Mouse (Mus musculus): ENCODE measurements at regions not wholly inside any gene's neighbourhood (a gene's known extent, or its start where the extent isn't known, plus 50 kb on each side); places are given as distances from the start of the nearest gene placed in this dataset.

- Histone ChIP-seq H3K4me1 (ENCODE audit: insufficient read depth) (peaks cover 3% of the 10 kb centered on the region; the same call in 1 of the 2 replicates), H3K9me3 (ENCODE audit: low read length) (no peaks in the 10 kb centered on the region), H3K4me3 (ENCODE audit: low read depth, low read length) (no peak overlapping the region), H3K9ac (replicated peaks) (no peak overlapping the region), H3K4me2 (ENCODE audit: low read depth, low read length) (no peak overlapping the region), H3K27me3 (ENCODE audit: insufficient read depth, low read length) (no peaks in the 10 kb centered on the region), H3K27ac (ENCODE audit: low read depth) (no peak overlapping the region), H3K36me3 (replicated peaks; ENCODE audit: insufficient read depth, low read length) (no peaks in the 10 kb centered on the region)
- no peak for DNase-seq
- 43% methylated on average over 2 of the region's 2 CpGs for WGBS (ENCODE audit: insufficient replicate concordance)
- ATAC-seq = peak; percentile 89
- no peak for TF ChIP-seq EP300 (IDR thresholded peaks at IDR 0.05; ENCODE audit: low read depth)
- TF ChIP-seq CTCF (IDR thresholded peaks at IDR 0.05; ENCODE audit: low read depth) = no peak
These were observed 58.0 kb upstream of the Mycbp2 start for GRCm38 (mm10) chr14:103404611-103405010.

DNA sequence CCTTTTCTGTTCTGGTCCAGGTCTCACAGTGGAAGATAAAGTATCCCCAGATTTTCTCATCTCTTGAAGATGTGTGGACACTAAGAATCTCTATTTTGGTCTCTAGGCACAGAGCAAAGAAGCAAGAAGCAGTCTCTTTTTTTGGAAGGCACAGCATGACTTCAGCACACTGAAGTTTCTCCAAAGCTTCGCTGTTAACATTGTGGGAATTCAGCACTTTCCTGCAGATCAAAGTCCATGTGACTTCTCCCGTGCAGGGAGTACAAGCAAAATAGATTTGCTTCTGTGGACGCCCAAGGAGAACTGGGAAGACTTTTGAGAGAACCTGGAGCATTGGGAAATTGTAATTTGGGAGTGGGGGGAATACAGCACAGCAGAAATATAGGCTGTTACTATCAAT is 56.4 kb upstream of the Mycbp2 start:
- Histone ChIP-seq H3K27me3 (ENCODE audit: insufficient read depth, low read length) (no peaks in the 10 kb centered on the region), H3K36me3 (replicated peaks; ENCODE audit: insufficient read depth, low read length) (no peaks in the 10 kb centered on the region), H3K4me2 (ENCODE audit: low read depth, low read length) (no peak overlapping the region), H3K4me3 (ENCODE audit: low read depth, low read length) (no peak overlapping the region), H3K27ac (ENCODE audit: low read depth) (no peak overlapping the region), H3K9ac (replicated peaks) (no peak overlapping the region), H3K4me1 (ENCODE audit: insufficient read depth) (peaks cover 3% of the 10 kb centered on the region; the same call in 1 of the 2 replicates), H3K9me3 (ENCODE audit: low read length) (no peaks in the 10 kb centered on the region)
- DNase-seq = no peak
- no peak for ATAC-seq
- no peak for TF ChIP-seq EP300 (IDR thresholded peaks at IDR 0.05; ENCODE audit: low read depth)
- TF ChIP-seq CTCF (IDR thresholded peaks at IDR 0.05; ENCODE audit: low read depth) = no peak
- 56% methylated on average over 3 of the region's 3 CpGs for WGBS (ENCODE audit: insufficient replicate concordance)

GRCm38 (mm10) chr14:103401983-103402382 is 55.4 kb upstream of the Mycbp2 start:
- no peak overlapping the region for H3K4me3 ChIP-seq (ENCODE audit: low read depth, low read length)
- no peaks in the 10 kb centered on the region for H3K9me3 ChIP-seq (ENCODE audit: low read length)
- no peak for ATAC-seq
- peaks cover 3% of the 10 kb centered on the region; the same call in 1 of the 2 replicates for H3K4me1 ChIP-seq (ENCODE audit: insufficient read depth)
- no peak overlapping the region for H3K4me2 ChIP-seq (ENCODE audit: low read depth, low read length)
- WGBS (ENCODE audit: insufficient replicate concordance) = 71% methylated on average over 2 of the region's 2 CpGs
- H3K27me3 ChIP-seq (ENCODE audit: insufficient read depth, low read length) = no peaks in the 10 kb centered on the region
- no peak for TF ChIP-seq CTCF (IDR thresholded peaks at IDR 0.05; ENCODE audit: low read depth)
- TF ChIP-seq EP300 (IDR thresholded peaks at IDR 0.05; ENCODE audit: low read depth) = no peak
- H3K27ac ChIP-seq (ENCODE audit: low read depth) = no peak overlapping the region
- DNase-seq = no peak
- H3K9ac ChIP-seq (replicated peaks) = no peak overlapping the region
- H3K36me3 ChIP-seq (replicated peaks; ENCODE audit: insufficient read depth, low read length) = no peaks in the 10 kb centered on the region

DNA sequence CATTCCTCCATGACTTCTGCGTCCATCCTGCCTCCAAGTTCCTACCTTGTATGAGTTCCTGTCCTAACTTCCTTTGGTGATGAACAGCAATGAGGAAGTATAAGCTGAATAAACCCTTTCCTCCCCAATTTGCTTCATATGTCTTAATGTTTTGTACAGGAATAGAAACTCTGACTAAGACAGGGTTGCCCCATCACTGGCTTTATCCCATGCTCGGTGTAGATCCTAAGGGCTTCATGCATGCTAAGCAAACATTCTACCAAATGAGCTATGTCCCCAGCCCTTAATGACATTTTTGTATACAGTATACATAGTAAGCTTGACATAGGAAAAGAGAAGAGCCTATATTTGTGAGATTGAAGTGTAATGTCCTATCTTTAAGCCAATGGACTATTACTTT is 54.7 kb upstream of the Mycbp2 start:
- no peak overlapping the region for H3K4me3 ChIP-seq (ENCODE audit: low read depth, low read length)
- no peak overlapping the region for H3K9ac ChIP-seq (replicated peaks)
- H3K4me1 ChIP-seq (ENCODE audit: insufficient read depth) = peaks cover 3% of the 10 kb centered on the region; the same call in 1 of the 2 replicates
- no peaks in the 10 kb centered on the region for H3K36me3 ChIP-seq (replicated peaks; ENCODE audit: insufficient read depth, low read length)
- TF ChIP-seq CTCF (IDR thresholded peaks at IDR 0.05; ENCODE audit: low read depth) = no peak
- no peak for TF ChIP-seq EP300 (IDR thresholded peaks at IDR 0.05; ENCODE audit: low read depth)
- 60% methylated on average over 2 of the region's 2 CpGs for WGBS (ENCODE audit: insufficient replicate concordance)
- no peaks in the 10 kb centered on the region for H3K9me3 ChIP-seq (ENCODE audit: low read length)
- no peaks in the 10 kb centered on the region for H3K27me3 ChIP-seq (ENCODE audit: insufficient read depth, low read length)
- no peak for ATAC-seq
- H3K4me2 ChIP-seq (ENCODE audit: low read depth, low read length) = no peak overlapping the region
- DNase-seq = no peak
- no peak overlapping the region for H3K27ac ChIP-seq (ENCODE audit: low read depth)

DNA sequence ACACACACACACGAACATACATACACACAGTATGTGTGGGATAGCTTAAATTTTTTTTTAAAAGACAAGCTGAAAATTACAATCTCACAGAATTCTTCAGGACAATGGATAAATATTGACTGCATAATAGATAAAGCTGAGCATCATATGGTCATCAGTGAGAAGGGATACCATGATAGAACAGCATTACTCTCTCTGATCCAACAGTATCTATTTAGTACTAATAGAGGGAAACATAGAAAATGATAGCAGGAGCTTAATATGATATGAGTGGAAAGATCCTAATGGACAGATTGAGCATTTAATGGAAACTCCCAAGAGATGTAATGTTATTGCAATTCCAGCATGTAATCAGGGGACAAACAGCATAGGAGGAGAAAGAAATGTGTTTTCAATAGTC is 51.8 kb upstream of the Mycbp2 start:
- Histone ChIP-seq H3K4me2 (ENCODE audit: low read depth, low read length) (no peak overlapping the region), H3K4me1 (ENCODE audit: insufficient read depth) (no peaks in the 10 kb centered on the region), H3K27me3 (ENCODE audit: insufficient read depth, low read length) (no peaks in the 10 kb centered on the region), H3K27ac (ENCODE audit: low read depth) (no peak overlapping the region), H3K9me3 (ENCODE audit: low read length) (no peaks in the 10 kb centered on the region), H3K9ac (replicated peaks) (no peak overlapping the region), H3K4me3 (ENCODE audit: low read depth, low read length) (no peak overlapping the region), H3K36me3 (replicated peaks; ENCODE audit: insufficient read depth, low read length) (no peaks in the 10 kb centered on the region)
- no peak for DNase-seq
- 60% methylated on average over 1 of the region's 1 CpGs for WGBS (ENCODE audit: insufficient replicate concordance)
- no peak for TF ChIP-seq EP300 (IDR thresholded peaks at IDR 0.05; ENCODE audit: low read depth)
- TF ChIP-seq CTCF (IDR thresholded peaks at IDR 0.05; ENCODE audit: low read depth) = no peak
- no peak for ATAC-seq

All from liver, postnatal 0 days (tissue).